Mouse (Mus musculus) myocyte (in vitro differentiated cells): Measurements from ENCODE around the gene Kifc3. TPM values are rescaled to one million over a fixed set of nuclear protein-coding genes. Genes with fewer than 3 reads are reported as not detected.

Experiments
- H3K27me3 ChIP-seq: one replicate; pipeline ENCODE4 v1.6.1; 2011; ENCODE audit not compliant: control insufficient read depth, insufficient read depth, insufficient read length
- H3K36me3 ChIP-seq: one replicate; pipeline ENCODE4 v1.6.1; 2011; ENCODE audit not compliant: control insufficient read depth, insufficient read depth
- H3K4me2 ChIP-seq: one replicate; pipeline ENCODE4 v1.6.1; 2011; ENCODE audit warnings: low read depth, control low read depth
- H3K4me3 ChIP-seq: one replicate; pipeline ENCODE4 v1.5.1; 2011; ENCODE audit warnings: mild to moderate bottlenecking, control low read depth, moderate library complexity
- H3K79me2 ChIP-seq: one replicate; pipeline ENCODE4 v1.6.1; 2011; ENCODE audit not compliant: control insufficient read depth, insufficient read depth
- H3ac ChIP-seq: one replicate; pipeline ENCODE4 v1.6.1; 2011; ENCODE audit not compliant: control insufficient read depth, insufficient read length
- CEBPB ChIP-seq: IDR thresholded peaks from 2 replicates; pipeline ENCODE4 v1.6.1; 2011; ENCODE audit warnings: mild to moderate bottlenecking, moderate library complexity; ENCODE audit not compliant: poor library complexity, insufficient read depth, severe bottlenecking
- E2F4 ChIP-seq: IDR thresholded peaks from one replicate; pipeline ENCODE4 v1.6.1; 2011; ENCODE audit warnings: mild to moderate bottlenecking, control low read depth, moderate library complexity; ENCODE audit not compliant: insufficient read depth
- MAX ChIP-seq: IDR thresholded peaks from one replicate; pipeline ENCODE4 v1.6.1; 2011; ENCODE audit warnings: low read depth, mild to moderate bottlenecking, control low read depth
- MYOD1 ChIP-seq, 3 experiments: IDR thresholded peaks; one replicate each; pipeline ENCODE4 v1.6.1; 2011; ENCODE audit warnings: control low read depth in 2 of 3, low read depth in 2 of 3, mild to moderate bottlenecking in 2 of 3, moderate library complexity in 1 of 3; ENCODE audit not compliant: insufficient read length in 2 of 3, control insufficient read depth in 1 of 3
- MYOG ChIP-seq, 3 experiments: IDR thresholded peaks; one replicate each; pipeline ENCODE4 v1.6.1; 2011; ENCODE audit warnings: control low read depth in 2 of 3, low read depth in 2 of 3, mild to moderate bottlenecking in 2 of 3; ENCODE audit not compliant: insufficient read length in 2 of 3, control insufficient read depth in 1 of 3, insufficient read depth in 1 of 3
- POLR2A ChIP-seq: IDR thresholded peaks from one replicate; pipeline ENCODE4 v1.6.1; 2011; ENCODE audit warnings: low read depth, mild to moderate bottlenecking, control low read depth, moderate library complexity; ENCODE audit not compliant: insufficient read length
- POLR2AphosphoS2 ChIP-seq: IDR thresholded peaks from one replicate; pipeline ENCODE4 v1.6.1; 2011; ENCODE audit warnings: low read depth, control low read depth; ENCODE audit not compliant: insufficient read length
- REST ChIP-seq: IDR thresholded peaks from one replicate; pipeline ENCODE4 v1.6.1; 2011; ENCODE audit warnings: mild to moderate bottlenecking, control low read depth, moderate library complexity; ENCODE audit not compliant: insufficient read depth, insufficient read length
- SRF ChIP-seq: IDR thresholded peaks from one replicate; pipeline ENCODE4 v1.6.1; 2011; ENCODE audit warnings: low read depth; ENCODE audit not compliant: control insufficient read depth, insufficient read length
- TCF12 ChIP-seq: IDR thresholded peaks from one replicate; pipeline ENCODE4 v1.6.1; 2011; ENCODE audit warnings: mild to moderate bottlenecking, control low read depth; ENCODE audit not compliant: poor library complexity, insufficient read depth, severe bottlenecking
- TCF3 ChIP-seq: IDR thresholded peaks from one replicate; pipeline ENCODE4 v1.6.1; 2011; ENCODE audit warnings: low read depth, control low read depth; ENCODE audit not compliant: insufficient read length
- USF1 ChIP-seq: IDR thresholded peaks from one replicate; pipeline ENCODE4 v1.6.1; 2011; ENCODE audit warnings: low read depth, mild to moderate bottlenecking, control low read depth, moderate library complexity
- polyA plus RNA-seq: library from polyadenylated mRNA; unstranded; fragments of >200 nt; fragmentation: generic; extraction: Trizol; gene quantifications from one replicate; pipeline ENCODE4 v1.2.1, GENCODE M21; 2012; ENCODE audit warnings: missing spikeins

Gene Kifc3
- polyA plus RNA-seq, 1 experiment: 22.6 TPM

- Histone ChIP-seq H3K4me3 (peak overlapping the region; percentile 34), H3K27me3 (no peaks in the 10 kb centered on the region), H3K36me3 (no peaks in the 10 kb centered on the region), H3K4me2 (peak overlapping the region; percentile 85), H3ac (peak overlapping the region; percentile 2), H3K79me2 (no peaks in the 10 kb centered on the region)
- no peak for TF ChIP-seq CEBPB
- TF ChIP-seq MYOD1 (IDR thresholded peaks at IDR 0.05; ENCODE audit: control insufficient read depth in 1 of 3, insufficient read length in 2 of 3, low read depth in 2 of 3): no peak
- no peak for TF ChIP-seq TCF12
- no peak for TF ChIP-seq E2F4
- no peak for TF ChIP-seq USF1
- no peak for TF ChIP-seq REST
- no peak for TF ChIP-seq SRF
- TF ChIP-seq POLR2AphosphoS2: no peak
Observed at GRCm38 (mm10) chr8:95142075-95142831, 60.4 kb downstream of the Kifc3 start.

DNA sequence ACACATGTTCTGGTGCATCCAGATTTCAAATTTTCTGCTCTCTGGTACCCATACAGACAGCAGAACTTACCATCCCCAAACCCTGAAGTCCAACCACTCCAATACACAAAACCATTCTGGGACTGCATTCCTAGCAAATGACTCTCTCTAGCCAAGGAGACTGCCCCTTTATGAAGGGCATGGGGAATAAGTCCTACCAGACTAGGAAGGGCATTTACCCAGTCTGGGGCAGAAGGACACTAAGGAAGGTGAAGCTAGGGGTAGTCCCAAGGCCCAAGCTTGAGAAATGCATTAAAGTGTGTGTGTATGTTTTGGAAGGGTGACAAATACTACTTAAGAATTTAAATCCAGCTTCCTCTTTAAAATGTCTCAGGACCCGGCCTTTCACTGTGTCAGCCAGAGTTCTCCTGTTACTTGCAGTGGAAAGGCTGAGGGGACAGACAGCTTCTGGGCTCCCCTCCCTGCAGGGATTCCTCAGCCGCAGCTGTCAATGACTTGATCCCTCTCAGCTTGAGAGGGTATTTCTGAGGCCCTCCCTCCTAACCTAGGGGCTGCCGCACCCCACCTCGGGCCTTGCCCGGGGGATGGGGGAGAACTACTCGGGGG is 61.0 kb downstream of the Kifc3 start:
- Histone ChIP-seq H3K79me2 (no peaks in the 10 kb centered on the region), H3ac (no peak overlapping the region), H3K27me3 (no peaks in the 10 kb centered on the region), H3K4me3 (peak overlapping the region; percentile 34), H3K4me2 (peak overlapping the region; percentile 85), H3K36me3 (no peaks in the 10 kb centered on the region)
- TF ChIP-seq MYOD1 (IDR thresholded peaks at IDR 0.05; ENCODE audit: control insufficient read depth in 1 of 3, insufficient read length in 2 of 3, low read depth in 2 of 3): peak in 2 of 3 experiments; percentile 52 to 67
- TF ChIP-seq SRF: no peak
- TF ChIP-seq MYOG (IDR thresholded peaks at IDR 0.05; ENCODE audit: control insufficient read depth in 1 of 3, insufficient read depth in 1 of 3, insufficient read length in 2 of 3, low read depth in 2 of 3): peak; percentile 21 to 76 (median 33)
- no peak for TF ChIP-seq MAX
- TF ChIP-seq POLR2A: no peak

DNA sequence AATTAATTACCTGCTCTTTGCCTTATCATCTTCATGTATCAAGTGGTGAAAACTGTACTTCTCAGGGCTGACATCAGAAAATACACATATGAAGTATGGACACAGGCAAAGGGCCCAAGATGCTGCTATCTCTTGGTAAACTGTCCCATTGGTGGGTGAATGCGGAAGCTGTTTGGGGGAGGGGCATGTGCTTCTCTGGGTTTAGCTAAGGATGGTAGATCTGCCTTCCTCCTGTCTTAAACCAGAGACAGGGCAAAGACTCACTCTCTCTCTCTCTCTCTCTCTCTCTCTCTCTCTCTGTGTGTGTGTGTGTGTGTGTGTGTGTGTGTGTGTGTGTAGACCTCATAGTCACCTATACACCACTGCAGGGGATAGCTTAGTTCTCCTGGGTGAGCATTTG is 61.6 kb downstream of the Kifc3 start:
- Histone ChIP-seq H3ac (no peak overlapping the region), H3K27me3 (no peaks in the 10 kb centered on the region), H3K4me3 (peak overlapping the region; percentile 34), H3K79me2 (no peaks in the 10 kb centered on the region), H3K36me3 (no peaks in the 10 kb centered on the region), H3K4me2 (peak overlapping the region; percentile 85)
- TF ChIP-seq E2F4 (no peak), MYOD1 (IDR thresholded peaks at IDR 0.05; ENCODE audit: control insufficient read depth in 1 of 3, insufficient read length in 2 of 3, low read depth in 2 of 3) (no peak), POLR2AphosphoS2 (no peak), CEBPB (no peak), TCF12 (no peak), MAX (no peak), USF1 (no peak), REST (no peak), SRF (no peak), MYOG (IDR thresholded peaks at IDR 0.05; ENCODE audit: control insufficient read depth in 1 of 3, insufficient read depth in 1 of 3, insufficient read length in 2 of 3, low read depth in 2 of 3) (no peak), POLR2A (no peak), TCF3 (no peak)

- Histone ChIP-seq H3ac (no peak overlapping the region), H3K79me2 (no peaks in the 10 kb centered on the region), H3K4me3 (no peak overlapping the region), H3K36me3 (no peaks in the 10 kb centered on the region), H3K4me2 (peak overlapping the region; percentile 40), H3K27me3 (no peaks in the 10 kb centered on the region)
- TF ChIP-seq REST (no peak), POLR2AphosphoS2 (no peak), POLR2A (no peak), MYOD1 (IDR thresholded peaks at IDR 0.05; ENCODE audit: control insufficient read depth in 1 of 3, insufficient read length in 2 of 3, low read depth in 2 of 3) (no peak), TCF3 (no peak), E2F4 (no peak), USF1 (no peak), SRF (no peak), CEBPB (no peak), TCF12 (no peak), MYOG (IDR thresholded peaks at IDR 0.05; ENCODE audit: control insufficient read depth in 1 of 3, insufficient read depth in 1 of 3, insufficient read length in 2 of 3, low read depth in 2 of 3) (no peak), MAX (no peak)
Observed at GRCm38 (mm10) chr8:95140555-95140954, 62.1 kb downstream of the Kifc3 start.
